Mouse (Mus musculus): Measurements from ENCODE around the gene Tns1. TPM values are rescaled to one million over a fixed set of nuclear protein-coding genes. Genes with fewer than 3 reads are reported as not detected.
A peak's percentile ranks its signal among the peaks of the same experiment; 100 is the strongest.
"Not testable (repeated sequence)": the region's sequence is repeated elsewhere in the genome, so short reads cannot be mapped to it uniquely, and the experiment has no call there.

Tns1 gene
- total RNA-seq, 4 experiments from 2014 or later, result 217 to 331 (median 279) TPM

DNA sequence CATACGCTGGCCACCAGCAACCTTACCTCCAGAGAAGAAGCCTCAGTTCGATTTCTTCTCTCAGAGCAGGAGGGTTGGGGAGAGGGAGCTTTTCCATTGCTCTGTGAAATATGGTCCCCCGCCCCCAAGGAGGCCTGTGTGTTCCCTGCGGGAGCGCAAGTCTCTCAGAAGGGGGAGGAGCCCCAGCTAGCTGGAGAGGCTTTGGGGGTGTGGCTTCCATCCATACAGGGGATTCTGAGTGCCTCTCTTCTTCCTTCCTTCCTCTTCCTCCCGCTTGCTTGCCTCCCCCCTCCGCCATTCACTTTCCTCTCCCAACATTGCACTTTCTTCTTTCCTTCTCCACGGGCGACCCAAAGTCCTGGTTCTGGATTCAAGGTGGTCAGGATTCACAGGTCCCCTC, 210.2 kb downstream of the Tns1 start:
- no peak for DNase-seq (ENCODE audit: low spot score in 2 of 2)

DNA sequence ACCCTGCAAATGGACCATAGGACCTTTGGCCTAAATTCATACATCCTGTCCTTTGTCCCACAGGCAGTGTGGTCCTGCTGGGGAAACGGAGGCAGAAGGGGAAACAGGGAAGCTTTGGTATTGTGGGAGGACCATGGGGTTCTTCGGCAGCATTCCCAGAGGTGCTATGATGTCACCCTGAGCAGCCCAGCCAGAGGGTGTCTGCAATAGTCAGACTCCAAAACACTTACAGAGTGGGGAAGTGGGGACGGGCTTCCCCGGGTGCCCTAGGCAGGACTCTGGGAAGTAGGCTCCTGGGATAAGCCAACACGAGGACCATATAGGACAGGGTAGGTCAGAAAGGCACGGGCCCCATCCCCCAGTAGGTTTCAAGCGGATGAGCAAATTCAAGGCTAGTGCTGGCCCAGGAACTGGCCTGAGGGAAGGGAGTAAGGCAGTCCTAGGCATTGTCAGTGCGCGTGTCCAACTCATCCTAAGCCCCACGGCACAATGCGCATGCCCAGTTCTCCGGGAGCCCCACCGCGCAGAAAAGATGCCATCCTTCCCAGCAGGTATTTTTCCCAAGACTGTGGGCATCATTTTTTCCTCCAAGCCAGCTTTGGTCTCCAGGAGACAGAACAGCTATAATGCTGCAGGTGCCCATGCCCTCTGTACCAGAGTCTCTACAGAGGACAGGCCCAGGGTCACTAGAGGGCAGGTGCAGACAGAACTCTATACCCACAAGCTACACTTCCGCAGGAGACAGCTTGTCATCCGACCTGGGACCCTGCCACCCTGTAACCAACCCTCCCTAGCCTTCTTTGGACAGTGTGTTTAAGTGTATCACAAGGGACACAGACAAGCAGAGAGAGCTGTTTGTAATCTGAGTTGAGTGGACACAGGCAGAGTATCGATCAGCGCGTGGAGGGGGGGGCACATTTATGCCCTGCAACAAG, 210.9 kb downstream of the Tns1 start:
- DNase-seq (ENCODE audit: low spot score in 2 of 2), result no peak

DNA sequence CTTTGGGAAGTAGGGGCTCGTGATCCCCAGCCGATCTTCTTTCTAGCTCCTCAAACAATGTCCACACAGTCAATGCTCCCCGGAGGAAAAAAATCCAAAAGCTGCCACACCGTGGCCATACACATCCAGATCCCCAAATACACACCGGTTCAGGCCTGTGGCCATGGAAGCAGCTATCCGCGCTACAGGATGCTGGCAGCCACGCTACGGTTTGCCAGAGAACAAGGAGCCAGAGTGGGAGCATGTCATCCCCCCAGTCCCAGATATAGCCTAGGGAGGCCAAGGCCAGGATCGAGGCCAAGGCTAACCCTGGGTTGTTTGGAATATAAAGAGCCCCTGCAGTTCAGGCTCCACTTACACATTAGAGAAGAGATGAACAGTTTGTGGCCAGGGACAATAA, 211.8 kb downstream of the Tns1 start:
- no peak for DNase-seq (ENCODE audit: low spot score in 2 of 2)

DNA sequence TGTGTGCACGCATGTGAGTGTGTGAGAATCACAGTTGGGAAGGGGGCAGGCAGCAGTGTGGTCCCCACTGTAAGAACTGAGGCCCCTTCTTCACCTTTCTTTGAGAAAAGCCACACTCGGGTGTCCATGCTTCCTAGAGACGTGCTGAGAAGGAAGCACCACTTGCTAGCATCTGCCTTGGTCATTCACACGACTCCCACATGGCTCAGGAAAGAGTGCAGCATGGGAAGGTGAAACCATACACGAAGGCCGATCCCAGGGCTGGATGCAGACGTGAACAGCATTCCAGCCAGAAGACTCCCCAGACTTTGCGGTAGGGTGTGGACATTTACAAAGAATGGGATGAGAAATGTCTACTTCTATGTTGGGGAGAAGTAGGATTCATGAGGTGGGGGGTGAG, 212.3 kb downstream of the Tns1 start:
- no peak for DNase-seq (ENCODE audit: low spot score in 2 of 2)

DNA sequence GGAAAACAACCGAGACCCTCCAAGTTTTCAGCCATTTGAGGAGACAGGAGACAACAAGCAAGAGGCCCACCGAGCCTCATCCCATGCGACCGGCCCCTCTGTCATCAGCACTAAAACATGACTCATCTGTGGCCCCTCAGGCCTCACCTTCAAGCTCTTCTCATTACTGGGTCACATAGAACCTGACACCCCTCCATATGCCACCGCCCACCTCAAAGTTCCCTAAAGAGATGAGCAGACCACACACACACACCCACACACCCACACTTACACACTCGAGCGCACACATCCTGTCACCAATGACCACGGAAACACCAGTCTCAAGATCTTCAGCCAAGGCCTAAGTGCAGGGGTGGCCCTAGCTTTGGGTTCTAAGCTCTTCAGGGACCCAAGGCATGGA, 213.5 kb downstream of the Tns1 start:
- no peak for DNase-seq (ENCODE audit: low spot score in 2 of 2)

DNA sequence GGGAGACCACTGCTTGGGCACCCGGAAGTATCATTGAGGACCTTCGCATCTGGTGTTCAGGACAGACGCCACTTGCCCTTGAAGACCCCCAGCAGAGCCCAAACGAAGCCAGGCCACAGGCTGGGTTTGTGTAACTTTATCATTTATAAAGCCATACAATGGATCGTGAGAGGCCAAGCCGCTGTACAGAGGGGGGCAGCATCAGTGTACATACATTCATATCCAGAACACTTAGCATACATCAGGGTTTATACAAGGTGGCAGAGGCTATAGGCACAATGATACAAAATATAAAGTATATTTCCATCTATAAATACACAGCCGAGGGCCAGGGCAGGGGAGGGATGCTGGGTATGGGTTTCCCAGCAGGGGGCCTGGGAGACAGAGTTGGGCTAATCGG, 214.1 kb downstream of the Tns1 start:
- DNase-seq (ENCODE audit: low spot score in 2 of 2), result no peak

DNA sequence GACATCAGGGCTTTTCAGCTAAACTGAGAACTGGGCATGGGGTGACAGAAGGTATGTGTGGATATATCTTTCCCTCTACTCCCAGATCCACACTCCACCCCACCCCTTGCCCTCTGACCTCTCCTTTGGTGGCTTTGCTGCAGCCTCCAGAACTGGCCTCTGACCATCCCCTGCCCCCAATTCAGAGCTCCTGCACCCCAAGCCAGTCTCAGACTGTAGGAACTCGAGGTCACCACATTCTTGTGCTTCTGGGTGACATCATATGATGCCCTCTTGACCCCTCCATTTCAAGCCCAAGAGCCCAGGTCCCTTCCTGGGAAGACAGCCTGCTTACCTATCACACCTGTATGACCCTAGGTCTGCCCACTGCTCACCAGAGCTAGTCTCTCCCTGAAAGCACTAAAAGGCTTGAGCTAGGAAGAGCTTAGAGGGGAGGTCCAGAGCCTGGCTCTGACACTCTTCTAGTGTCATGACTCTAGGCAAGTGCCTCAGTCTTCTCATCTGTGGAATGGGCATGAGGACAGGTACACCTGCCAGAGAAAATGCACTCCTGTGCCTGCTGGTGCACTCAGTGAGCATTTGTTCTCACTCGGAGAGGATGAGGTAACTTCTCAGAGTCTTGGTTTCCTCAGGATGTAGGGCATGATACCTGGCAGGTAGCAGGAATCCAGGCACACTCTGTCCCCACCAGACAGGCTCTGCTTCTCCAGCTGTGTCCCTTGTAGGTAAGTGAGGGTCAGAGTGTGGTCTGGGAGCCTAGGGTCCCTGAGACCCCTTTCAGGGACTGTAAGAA, 214.9 kb downstream of the Tns1 start:
- peak in 1 of 2 experiments; percentile 2 for DNase-seq (ENCODE audit: low spot score in 2 of 2)

DNA sequence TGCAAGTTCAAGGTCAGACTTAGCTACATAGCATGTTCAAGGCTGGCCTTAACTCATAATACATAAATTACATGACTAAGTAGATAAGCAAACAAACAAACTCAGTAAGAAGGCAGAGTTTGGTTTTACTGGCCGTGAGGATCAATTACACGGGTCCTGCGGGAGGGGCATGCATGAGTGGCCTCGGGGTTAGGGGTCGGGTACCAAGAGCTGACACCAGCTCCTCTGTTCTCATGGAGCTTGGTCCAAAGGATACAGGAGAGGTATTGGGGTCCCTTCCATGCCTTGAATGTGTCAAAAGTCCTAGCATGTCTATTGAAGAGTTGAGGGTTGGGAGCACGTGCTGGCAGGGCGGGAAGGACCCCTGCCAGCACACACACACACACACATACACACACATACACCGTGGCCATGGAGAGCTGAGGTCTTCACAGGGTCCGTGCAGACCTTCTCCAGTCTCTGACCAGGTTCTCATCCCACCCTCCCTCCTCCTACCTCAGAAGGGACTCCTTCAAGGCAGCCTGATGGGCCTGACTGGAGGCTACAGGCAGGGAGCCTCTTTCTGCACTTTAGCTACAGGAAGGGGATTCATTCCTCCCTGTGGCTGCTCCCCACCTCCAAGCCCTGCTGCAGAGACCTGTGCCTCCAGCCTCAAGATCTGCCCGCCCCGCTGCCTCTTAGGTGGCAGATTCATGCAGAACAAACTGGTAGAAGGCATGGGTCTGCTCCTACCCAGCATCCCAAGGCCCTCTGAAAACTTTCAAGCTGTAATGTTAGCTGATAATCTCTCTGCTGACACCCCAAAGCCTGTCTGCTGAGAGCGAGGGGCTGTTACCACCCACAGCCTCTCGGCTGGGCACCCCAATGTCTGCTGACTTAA, 215.9 kb downstream of the Tns1 start:
- DNase-seq (ENCODE audit: low spot score in 2 of 2), result peak in 1 of 2 experiments; percentile 1

DNA sequence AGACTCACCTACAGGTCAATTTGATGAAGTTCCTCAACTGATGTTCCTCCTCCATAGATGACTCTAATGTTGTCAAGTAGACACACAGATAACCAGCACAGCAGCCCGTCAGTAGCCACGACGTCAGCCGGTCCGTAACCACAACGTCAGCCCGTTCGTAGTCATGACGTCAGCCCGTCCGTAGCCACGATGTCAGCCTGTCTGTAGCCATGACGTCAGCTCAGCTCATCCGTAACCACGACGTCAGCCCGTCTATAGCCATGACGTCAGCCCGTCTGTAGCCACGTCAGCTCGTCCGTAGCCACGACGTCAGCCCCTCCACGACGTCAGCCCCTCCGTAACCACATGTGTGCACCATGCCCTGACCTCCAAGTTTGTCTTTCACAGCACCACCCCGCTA, 217.1 kb downstream of the Tns1 start:
- no peak for DNase-seq (ENCODE audit: low spot score in 2 of 2)

DNA sequence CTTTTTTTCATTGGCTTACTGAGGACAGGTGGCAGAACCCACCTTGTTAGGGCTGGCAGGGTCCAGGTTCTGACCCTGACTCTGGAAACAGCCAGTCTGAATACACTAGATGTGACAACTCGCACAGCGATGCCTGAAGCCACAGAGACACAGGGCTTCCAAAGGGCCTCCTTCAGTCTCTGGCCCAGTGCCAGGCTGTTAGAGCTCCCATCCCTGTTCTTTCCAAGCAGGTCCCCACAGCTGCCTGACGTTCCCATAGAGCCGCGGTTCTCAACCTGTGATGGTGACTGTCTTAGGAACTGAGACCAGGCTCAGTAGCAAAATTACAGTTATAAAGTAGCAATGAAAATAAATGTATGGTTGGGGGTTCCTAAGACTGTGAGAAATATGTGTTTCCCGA, 217.9 kb downstream of the Tns1 start:
- DNase-seq (ENCODE audit: low spot score in 2 of 2), result no peak

DNA sequence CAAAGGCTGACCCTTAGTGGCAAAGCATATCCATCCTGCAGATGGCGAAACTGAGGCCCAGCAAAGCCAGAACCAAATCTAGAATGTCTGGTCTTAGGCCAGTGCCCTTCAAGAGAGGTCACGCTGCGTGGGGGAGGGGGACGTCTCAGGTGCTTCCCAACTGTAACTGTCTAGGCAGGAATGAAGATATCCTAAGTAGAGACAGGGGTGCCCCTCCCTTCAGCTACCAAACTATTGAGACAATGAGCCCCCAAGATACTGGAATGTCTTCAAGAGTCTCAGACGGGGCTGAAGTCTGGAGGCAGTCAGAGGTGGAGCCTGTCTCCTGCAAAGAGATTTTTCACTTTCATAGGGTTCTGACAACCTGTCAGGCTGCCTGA, 218.4 kb downstream of the Tns1 start:
- DNase-seq (ENCODE audit: low spot score in 2 of 2), result no peak

DNA sequence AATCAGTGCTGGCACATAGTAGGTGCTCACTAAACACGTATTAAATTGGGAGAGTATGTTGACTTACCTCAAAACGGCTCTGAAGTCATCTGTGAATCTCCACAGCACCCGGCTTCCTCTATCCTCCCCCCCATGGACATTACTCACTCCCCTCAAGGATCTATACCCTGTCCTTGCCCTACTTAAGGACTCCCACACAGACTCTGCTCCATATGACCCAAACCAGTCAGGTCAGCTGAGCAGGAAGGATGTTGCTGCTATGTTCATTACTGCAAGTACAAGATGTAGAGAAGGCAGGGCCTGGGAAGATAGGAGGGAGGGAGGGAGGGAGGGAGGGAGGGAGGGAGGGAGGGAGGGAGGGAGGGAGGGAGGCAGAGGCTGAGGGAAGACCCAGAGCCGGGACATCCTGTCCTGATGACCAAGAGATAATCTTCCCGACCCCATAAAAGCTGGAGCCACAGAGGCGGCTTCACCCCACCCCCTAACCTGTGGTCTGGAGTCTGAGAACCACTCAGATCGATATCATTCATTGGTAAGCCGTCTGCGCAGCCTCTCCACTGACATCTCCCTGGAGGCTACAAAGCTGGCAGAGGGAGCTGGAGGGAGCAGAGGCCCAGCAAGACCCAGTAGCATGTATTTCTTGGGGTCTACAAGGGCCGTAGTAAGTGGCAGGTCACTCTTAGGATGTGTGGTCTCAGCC, 219.0 kb downstream of the Tns1 start:
- no peak for DNase-seq (ENCODE audit: low spot score in 2 of 2)

DNA sequence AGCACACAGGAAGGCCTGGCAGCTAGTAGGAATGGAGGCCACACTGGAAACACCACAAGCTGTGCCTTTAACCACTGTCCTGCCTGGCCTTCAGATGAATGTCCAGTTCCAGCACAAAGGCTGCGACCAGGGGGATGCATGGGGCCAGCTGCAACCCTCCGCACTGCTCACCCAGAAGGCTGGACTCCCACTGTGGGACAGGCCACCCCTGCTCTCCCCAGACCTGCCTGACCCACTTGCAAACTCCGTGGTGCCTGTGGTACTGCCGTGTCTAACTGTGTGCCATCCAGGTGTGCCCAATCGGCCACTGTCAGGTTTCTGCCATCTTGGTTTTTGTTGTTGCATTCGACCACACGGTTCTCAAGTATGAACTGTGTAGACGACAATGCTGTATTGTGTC, 219.6 kb downstream of the Tns1 start:
- DNase-seq (ENCODE audit: low spot score in 2 of 2), result no peak

DNA sequence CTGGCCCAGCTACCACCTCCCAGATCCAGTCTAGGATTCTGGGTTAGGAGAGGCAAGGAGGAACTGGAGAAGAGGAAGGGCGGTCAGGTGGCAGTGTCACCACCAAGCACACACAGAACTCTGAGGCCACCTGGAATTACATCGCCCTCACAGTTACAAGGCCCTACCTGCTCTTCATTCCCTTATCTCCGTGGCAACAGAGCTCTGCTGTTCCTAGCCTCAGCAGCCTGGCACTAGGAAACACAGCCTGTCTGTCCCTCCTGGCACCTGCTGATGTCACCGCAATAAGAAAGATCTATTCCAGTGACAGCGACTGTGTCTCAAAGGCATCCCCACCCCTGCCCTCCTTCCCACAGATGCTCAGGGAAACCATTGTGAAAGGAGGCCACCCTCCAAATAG, 221.2 kb downstream of the Tns1 start:
- no peak for DNase-seq (ENCODE audit: low spot score in 2 of 2)

DNA sequence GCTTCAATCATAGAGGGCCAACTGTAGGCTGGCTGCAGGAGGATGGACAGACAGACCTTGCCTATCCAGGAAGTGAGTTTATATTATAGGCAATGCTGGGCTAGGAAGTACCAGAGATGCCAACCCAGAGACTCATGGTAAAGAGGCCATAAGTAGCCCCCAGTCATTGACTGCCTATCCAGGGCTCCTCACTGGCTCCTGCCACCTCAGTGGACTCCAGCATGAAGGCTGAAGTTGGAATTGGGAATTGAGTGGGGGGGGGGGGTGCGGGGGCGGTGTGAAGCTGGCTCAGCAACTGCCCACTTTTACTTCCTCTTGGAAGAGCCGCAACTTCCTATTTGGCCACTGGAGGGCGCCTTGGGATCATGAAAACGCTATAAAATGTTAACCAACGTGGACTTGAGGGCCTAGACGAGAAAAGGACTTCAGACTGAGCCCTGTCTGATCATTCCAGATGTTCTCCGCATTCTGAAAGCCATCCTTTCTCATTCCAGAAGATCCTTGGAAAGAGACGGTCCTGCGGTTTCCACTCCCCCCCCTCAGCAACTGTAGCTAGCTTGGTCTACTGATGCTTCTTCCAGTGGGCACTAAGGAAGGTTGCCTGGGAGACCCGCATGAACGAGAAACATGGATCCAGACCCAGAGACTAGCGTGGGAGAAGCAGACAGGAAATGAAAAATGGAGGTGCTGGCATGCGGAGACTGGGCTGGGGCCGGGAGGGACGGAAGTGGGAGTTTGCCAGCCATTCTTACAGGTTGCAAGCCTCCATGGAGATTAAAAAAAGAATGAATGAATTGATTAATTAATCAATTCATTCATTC, 221.9 kb downstream of the Tns1 start:
- DNase-seq (ENCODE audit: low spot score in 2 of 2), result peak; percentile 69 to 75

DNA sequence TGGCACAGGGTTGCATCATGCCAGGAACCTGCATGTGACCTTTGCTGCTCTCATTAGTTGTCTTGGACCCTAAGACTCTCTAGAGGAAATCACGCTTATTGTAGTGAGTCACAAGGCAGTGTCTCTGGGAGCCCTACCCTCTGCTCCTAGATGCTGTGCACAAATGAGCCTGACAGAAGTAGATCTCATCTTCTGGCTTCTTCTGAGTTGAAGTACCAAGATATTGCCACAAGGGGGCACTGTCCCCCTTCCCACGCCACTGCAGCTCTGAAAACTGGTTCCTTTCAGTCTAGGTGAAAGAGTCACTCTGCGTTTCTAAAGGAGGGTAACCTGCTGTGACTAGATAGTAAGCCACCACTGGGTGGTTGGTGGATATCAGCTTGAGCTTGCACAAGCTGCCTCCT, 222.8 kb downstream of the Tns1 start:
- peak; percentile 63 to 64 for DNase-seq (ENCODE audit: low spot score in 2 of 2)

DNA sequence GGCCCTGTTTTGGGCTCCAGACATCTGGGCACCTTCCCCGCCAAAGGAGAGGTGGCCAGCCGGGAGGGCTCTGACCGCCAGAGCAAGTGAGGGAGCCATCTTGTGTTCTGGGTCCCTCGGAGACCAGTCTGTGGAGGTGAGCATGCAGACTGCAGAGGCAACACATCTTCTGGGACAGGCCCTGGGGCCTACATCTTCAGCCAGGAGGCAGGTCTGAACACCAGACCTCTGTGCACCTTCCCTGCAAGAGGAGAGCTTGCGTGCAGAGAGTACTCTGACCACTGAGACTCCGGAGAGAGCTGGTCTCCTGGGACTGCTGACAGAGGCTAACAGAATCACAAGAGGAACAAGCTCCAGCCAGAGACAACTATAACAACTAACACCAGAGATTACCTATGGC, 228.8 kb downstream of the Tns1 start:
- not testable (repeated sequence) for DNase-seq (ENCODE audit: low spot score in 2 of 2)

DNA sequence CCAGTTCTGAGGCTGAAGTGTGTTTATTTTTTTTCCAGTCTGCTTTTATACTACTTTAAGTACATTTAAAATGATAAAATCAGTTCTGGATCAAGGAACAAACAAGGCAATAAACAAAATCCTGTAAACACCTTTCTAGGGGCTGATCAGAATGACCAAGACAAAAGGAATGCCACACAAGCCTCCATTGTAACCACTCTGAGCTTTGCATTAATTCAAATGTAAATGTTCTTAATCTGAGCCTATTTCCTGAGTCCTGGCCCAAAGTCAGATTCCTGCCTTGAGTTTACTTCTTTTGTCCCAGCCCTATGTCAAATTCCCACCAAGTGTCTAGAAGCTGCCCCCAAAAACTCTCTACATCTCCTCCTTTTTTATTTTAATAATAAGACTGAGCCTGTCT, 243.5 kb downstream of the Tns1 start:
- no peak for DNase-seq (ENCODE audit: low spot score in 2 of 2)

DNA sequence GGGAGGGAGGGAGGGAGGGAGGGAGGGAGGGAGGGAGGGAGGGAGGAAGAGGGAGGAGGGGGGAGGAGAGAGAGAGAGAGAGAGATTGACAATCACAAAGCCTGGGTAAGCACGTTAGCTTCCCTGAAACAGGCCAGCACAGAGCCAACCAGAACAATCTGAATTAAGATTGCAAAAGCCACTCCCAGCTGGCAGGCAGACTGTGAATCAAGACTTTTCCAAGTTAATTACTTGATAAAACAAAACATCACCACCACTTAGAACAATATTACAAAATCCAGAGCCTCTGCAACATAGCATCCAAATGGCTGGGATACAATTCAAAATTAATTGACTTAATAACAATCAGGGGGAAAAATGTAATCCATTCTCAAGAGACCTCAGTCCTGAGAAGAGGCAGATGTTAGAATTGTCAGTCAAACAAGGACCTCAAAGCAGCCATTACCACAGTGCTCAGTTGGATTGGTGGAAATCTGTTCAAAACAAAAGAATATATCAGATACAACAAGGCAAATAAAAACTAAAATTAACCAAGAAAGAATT, 248.5 kb downstream of the Tns1 start:
- DNase-seq (ENCODE audit: low spot score in 2 of 2), result no peak

DNA sequence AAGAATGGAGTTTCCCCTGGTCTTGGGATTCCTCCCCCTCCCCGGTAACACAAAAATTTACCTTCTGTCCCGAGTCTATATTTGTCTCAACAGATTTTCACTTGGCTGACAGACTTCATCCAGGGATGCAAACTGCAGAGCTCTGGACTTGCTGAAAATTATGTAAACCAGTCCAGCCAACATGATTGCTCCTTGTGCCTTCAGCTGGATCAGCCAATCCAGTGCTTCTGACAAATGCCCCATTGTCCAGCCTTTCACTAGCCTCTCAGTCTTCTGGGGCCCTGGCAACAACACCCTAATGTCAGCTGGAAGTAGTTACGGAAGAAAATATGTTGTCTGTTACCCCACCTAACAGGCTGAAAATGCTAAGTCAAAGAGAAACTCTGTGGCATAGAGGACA, 259.9 kb downstream of the Tns1 start:
- no peak for DNase-seq (ENCODE audit: low spot score in 2 of 2)
